Mouse (Mus musculus) splenic B cell, adult 2 months (primary cell): Measurements from ENCODE around the gene Als2cl.

ENCODE experiments used
- DNase-seq: peaks from one replicate; pipeline ENCODE4 v3.0.0-alpha.2; 2011; ENCODE audit warnings: low read depth, low spot score
- H3K27me3 ChIP-seq: 2 replicates; pipeline ENCODE4 v1.6.1; 2012; ENCODE audit warnings: mild to moderate bottlenecking, low read length, moderate library complexity, mixed read lengths; ENCODE audit not compliant: control insufficient read depth, poor library complexity, insufficient read depth, severe bottlenecking
- H3K36me3 ChIP-seq: 2 replicates; pipeline ENCODE4 v1.6.1; 2012; ENCODE audit warnings: mild to moderate bottlenecking, low read length, moderate library complexity, mixed read lengths; ENCODE audit not compliant: control insufficient read depth, poor library complexity, insufficient read depth, severe bottlenecking

Als2cl gene

DNA sequence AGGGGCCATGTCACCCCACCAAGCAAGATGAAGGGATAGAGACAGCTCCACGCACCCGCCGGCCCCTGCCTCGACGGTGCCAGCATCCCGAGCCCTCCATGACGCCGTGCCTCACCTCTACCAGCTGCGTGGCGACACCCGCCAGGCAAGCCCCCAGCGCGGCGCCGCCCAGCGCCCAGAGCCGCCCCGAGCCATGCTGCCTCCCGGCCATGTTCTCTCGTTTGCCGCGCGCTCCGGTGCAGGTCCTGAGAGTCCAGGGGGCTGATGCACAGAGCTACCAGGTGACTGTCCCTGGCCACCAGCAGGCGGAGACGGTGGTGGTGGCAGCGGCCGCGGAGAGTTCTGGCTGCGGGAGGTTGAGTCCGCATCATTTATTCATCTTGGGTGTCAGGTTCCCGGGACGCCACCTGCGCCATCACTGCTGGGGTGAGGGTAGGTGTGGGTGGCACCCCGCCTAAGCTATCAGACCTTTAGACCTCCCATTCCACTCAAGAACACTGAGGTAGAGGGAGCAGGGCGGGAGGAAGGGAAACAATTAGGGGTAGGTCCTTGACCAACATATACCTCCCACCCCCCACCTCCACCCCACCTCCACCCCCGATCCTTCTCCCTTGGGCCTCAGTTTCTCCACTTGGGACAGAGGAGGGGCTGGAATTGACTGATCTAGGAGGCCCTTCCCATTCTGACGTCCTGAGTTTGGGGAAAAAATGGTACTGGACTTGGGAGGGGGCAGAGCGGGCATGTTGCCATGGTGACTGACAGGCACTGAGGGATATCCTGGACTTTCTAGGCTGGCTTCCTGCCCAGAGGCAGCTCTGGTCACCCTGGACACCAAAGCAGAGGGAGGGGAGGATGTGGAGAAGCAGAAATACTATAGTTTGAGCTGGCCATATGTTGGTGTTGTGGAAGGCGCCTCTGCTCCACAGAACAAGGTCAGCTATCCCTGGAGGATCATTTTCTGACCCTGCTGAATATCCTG, 5.7 kb upstream of the Als2cl start:
- Histone ChIP-seq H3K36me3 (no peaks in the 10 kb centered on the region), H3K27me3 (no peaks in the 10 kb centered on the region)
- DNase-seq: no peak

DNA sequence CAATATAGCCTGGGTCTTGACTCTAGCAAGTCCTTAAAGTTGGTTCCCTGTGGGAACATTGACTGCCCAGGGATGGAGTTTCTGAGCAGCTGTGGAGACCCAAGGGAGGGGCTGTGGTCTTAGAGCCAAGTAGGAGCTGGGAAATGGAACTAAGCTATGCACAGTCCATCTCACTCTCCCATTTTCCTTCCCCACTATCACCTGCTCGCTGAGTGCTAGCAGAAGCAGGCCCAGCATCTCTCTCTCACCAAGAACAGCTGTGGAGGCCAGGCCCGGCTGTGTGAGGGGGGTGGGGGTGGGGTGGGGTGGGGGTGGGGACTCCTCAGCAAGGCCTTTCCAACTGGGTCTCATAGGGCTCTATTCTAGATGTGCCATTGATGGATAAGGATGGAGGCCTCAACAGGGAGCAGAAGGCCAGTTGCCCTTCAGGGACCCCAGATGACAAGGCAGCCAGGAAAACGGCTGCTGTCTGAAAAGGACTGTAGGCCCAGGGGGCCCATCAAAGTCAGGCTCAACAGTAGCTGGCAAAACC, 4.9 kb upstream of the Als2cl start:
- no peak for DNase-seq

DNA sequence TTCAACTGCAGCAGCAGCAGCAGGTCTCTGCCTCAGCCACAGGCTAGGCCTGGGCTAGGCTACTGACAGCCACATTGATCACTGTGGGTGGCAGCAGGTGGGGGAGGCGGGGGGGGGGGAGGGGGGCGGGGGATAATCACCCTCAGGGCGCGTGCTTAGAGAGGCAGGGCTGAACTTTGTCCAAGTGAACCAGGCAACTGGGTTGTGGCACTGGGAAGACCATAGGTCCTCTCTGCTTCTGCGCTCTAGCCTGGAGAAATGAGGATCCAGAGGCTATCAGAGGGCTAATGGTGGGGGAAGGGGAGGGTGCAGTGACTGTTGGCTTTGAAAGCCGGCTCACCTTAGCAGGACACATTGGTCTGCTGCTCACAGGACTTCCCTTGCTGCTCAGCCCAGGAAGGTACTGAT, 4.4 kb upstream of the Als2cl start:
- no peak for DNase-seq
- H3K27me3 ChIP-seq: no peaks in the 10 kb centered on the region

More for the DNA sequence above, 4.9 kb upstream of the Als2cl start:
- Histone ChIP-seq H3K27me3 (no peaks in the 10 kb centered on the region), H3K36me3 (no peaks in the 10 kb centered on the region)

DNA sequence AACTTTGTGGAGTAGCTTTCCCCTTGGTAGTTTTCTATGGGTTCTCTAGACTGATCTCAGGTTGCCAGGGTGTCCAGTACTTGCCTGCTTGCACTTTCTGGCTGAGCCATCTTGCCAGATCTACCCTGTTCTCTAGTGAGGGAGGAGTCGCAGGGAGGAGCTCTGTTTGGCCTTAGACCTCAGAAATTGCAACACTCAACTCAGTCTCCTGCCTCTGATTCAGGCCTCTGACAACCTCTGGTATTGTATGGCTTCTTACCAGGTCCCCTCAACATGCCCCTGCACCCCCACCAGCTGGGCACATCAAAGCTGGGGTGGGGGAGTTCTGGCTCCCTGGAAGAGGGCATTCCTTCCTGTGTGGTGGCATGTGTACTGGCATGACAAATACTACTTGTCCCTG, 2.3 kb upstream of the Als2cl start:
- H3K27me3 ChIP-seq: no peaks in the 10 kb centered on the region
- no peaks in the 10 kb centered on the region for H3K36me3 ChIP-seq
- DNase-seq: no peak

More for the DNA sequence above, 4.4 kb upstream of the Als2cl start:
- no peaks in the 10 kb centered on the region for H3K36me3 ChIP-seq

DNA sequence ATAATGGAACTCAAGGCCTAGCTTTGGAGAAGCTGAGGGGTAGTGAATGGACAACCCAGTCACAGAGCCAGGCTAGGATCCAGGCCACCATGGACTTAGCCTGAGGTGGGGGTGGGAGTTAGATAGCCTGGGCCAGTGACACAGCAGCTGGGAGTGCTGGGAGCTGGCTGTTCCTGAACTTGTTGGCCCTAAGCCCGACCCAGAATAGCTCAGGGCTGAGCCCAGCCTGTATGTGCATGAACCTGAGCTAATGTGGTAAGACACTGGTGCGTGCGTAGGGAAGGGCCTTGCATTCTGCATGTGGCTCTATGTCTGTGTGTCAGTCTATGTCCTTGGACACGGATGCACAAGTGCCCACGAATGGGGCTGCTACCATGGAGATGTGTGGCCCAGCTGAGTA, 1.8 kb upstream of the Als2cl start:
- DNase-seq: no peak
- H3K36me3 ChIP-seq: no peaks in the 10 kb centered on the region

DNA sequence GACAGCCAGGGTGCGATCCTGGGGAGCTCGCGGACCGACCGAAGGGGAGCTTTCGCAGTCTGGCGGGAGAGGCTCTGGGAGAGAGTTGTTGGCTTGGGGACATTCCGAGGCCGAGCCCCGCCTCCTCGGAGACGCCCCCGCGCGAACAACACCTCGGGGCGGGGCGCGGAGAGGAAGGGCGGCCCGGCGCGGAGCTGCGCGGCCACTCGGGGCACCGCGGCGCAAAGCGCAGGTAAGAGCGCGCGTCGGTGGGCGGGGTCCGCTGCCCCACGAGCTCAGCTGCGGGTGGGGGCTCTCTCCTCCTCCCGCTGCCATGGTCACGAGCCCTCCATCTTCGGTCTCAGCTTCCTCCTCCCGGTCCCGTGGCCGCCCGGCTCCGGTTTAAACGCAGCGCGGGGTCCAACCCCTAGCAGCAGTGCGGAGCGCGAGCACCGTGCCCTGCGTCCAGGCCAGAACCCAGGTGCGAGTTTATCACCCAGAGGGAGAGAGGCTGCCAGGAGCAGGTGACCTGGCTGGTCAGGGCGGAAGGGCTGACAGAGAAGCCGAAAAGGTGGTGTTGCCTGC, 410 bp downstream of the Als2cl start, which contains the start of gene Tmie:
Gene Tmie, minus strand, starts transcription at position 116 of the 564 bp plus-strand sequence.
- DNase-seq: no peak
- no peaks in the 10 kb centered on the region for H3K36me3 ChIP-seq
- no peaks in the 10 kb centered on the region for H3K27me3 ChIP-seq

More for the DNA sequence above, 1.8 kb upstream of the Als2cl start:
- no peaks in the 10 kb centered on the region for H3K27me3 ChIP-seq

DNA sequence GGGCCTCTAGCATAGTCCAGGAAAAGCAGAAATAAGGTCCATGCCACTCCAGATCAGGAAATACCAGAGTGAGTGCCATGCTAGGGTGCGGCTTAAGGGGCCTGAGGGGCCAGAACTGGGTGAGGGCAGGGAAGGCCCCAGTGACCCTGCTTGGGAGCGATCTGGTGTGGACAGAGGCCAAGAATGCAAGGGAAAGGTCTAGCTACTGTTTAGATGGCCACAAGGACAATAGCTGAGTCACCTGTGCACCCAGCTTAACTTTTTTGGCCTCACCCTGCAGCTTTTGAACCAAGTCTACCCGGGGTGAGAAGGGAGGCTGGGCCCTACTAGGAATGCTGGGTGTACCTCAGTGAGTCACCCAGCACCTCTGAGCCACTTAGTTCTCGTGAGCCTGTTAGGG, 1.1 kb downstream of the Als2cl start:
- H3K36me3 ChIP-seq: no peaks in the 10 kb centered on the region
- no peaks in the 10 kb centered on the region for H3K27me3 ChIP-seq
- no peak for DNase-seq

DNA sequence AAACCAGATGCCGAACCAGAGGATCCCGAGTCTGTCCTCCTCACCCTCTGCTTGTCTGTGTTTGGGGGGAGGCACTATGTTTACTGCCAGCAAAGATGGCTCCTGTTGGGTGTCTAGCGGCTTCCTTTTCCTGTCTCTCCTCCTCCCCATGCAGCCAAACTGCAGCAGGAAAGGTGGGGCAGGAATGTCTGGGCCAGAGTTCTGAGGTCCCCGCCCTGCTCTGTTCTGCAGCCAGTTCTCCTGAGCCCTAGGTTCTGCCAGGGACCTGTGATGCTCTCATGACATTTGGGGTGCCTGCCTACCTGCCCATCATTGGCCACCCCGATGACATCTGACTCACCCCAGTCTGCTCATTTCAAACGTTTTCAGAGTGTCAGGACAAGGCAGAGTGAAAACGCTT, 2.3 kb downstream of the Als2cl start:
- no peak for DNase-seq
- H3K36me3 ChIP-seq: no peaks in the 10 kb centered on the region
- H3K27me3 ChIP-seq: no peaks in the 10 kb centered on the region

DNA sequence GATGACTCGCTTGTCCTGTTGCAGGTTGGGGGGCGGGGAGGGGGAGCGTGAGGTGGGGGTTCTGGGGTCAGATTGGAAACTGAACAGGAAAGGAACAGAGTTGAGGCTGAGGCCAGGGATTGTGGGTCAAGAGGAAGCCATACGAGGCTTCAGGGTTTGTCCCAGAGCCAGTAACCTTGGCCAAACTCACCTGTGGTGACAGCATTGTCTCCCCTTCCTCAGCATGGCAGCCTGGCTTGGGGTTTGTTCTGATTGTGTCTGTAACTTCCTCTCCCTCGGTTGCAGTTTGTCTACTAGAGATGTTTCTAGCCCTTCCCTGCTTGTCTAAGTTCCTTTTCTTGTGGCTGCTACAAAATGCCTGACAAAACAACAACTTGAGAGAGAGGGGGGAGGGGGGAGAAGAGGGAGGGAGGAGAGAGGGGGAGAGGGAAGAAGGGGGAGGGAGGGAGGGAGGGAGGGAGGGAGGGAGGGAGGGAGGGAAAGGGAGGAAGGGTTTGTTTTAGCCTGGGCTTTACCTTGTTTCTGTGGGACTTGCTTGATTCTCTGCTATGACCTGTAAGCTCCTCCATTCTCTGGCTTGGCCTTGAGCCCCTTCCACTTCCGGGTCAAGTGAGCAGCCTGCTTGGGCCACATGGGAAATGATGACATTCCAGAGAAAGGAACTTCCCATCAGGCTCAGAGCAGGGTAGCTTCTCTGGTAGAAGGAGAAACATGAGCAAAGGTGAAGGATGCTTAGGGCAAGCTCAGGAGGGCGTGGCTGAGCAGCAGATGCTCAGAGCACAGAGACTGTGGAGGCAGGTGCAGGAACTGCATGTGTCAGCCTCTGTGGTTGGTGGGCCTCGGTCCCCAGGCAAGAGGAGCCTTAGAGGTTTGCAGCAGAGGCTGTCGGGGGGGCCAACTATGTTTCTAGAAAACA, 8.0 kb downstream of the Als2cl start:
- DNase-seq: no peak
- H3K27me3 ChIP-seq: no peaks in the 10 kb centered on the region
- H3K36me3 ChIP-seq: no peaks in the 10 kb centered on the region

DNA sequence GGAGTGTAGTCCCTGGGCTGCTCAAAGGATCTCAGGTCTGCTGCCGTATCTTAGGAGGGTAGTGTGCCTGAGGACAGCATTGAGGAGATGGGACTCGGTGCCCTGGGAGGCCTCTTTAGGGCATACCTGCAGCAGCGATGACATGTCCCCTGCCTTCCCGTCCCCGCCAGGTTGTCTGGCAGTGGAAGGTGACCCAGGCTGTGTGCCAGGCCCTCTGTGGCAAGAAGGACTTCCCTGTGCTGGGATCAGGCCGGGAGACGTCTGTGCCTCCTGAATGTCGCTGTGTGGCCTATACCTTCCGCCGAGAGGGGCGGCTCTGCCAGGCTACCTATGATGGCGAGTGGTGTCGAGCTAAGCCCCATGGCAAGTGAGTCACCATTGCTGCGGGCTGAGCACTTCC, 9.3 kb downstream of the Als2cl start:
- DNase-seq: no peak
- Histone ChIP-seq H3K36me3 (no peaks in the 10 kb centered on the region), H3K27me3 (no peaks in the 10 kb centered on the region)

DNA sequence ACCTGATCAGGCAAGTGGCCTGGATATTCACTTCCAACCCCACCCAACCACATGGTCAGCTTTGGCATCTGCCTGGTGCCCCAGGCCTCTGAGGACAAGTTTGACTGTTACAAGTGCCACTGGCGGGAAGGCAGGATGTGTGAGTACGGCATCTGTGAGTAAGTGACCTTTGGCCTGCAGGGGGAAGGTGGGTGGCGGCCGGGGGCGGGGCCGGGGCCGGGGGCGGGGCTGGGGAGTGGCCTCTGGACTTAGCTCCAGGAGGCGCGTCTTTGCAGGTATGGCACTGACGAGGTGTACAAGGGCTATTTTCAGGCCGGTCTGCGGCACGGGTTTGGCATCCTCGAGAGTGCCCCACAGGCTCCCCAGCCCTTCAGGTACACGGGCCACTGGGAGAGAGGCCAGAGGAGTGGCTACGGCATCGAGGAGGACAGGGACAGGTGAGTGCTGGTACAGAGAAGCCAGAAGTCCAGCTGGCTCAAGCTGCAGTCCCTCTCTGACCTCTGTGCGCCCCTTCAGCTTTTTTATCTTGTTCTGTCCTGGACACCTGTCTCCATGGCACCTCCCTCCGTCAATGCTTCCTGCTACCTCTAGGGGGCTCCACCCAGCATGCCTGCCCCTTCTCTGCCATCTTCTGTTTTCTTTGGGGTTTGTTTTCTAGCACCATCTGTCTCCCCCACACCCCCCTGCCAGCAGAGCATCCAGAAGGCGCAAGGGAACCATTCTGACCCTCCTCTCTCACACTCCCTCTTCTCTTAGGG, 10.5 kb downstream of the Als2cl start:
- Histone ChIP-seq H3K27me3 (no peaks in the 10 kb centered on the region), H3K36me3 (no peaks in the 10 kb centered on the region)
- DNase-seq: no peak

DNA sequence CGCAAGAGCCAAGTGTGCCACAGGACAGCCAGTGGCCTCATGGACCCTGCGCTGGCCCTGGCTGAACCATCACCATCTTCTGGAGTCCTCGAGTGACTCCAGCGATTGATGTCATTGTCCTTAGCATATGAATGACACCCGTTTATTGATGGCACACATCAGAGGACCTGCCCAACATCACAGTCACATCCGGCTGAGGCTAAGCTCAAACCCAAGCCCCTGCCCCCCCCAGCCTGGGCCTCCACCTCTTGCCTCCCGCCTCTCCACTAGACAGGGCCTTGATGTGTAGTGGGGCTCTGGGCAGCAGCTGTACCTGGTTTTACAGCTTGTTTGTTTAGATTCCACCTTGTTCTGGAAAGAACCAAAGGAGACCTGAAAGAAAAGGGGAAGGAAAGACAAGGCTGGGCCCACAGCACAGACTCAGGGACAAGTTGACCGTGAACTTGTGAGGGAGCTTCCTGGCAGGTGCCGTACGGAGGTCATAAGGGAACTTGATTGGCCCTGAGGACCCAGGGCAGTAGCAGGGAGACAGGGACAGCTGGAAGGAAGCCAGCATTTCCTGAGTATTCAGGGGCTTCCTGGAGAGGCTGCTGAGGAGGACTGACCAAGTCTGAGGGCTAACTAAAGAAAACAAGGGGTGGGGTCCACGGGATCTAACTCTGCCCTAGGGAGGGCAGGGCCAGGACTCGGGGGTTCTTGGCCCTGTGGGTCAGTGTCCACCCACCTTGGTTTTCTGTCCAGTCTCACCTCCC, 11.6 kb downstream of the Als2cl start:
- no peaks in the 10 kb centered on the region for H3K27me3 ChIP-seq
- DNase-seq: no peak
- H3K36me3 ChIP-seq: no peaks in the 10 kb centered on the region

DNA sequence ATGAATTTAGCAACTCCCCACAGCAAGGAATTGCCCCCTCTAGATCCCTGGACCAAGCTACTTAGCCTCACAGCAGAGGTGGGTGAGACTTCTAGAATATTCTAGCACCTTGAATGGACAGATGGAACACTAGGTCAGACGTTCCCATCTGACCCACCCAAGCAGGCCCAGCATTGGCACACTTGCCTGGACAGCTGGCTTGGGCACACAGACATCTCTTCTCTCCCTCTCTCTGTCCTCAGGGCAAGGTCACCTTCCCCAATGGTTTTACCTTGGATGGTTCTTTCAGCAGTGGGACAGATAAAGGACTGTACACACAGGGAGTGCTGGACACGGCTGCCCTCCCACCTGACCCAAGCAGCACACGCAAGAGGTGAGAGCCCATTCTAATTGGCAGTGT, 12.9 kb downstream of the Als2cl start:
- no peak for DNase-seq
- Histone ChIP-seq H3K36me3 (no peaks in the 10 kb centered on the region), H3K27me3 (no peaks in the 10 kb centered on the region)
